ENCODE assay signal across 21 mouse cellular contexts in the genomic region with DNA sequence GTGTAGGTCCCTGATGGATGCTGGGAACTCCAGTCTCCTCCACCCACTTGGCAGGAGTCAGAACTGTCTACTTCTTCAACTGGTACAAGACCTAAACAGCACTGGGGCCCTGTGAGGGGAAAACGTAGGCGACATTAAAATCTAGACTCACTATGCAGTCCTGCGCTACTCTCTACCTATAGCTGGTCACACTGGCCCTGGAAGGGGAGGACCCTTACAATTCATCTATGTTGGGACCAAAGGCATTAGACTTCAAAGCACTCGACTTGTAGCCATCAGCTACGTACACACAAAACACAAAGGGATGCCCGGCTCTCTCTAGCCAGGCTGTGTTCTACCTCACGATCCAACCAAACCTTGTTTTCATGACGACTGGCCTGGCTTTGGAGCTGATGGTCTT.
DNase-seq lines count a peak whose midpoint lies in the region; ATAC-seq lines count a peak whose summit lies in the region.
"Had no signal": no experiment of that assay in that cellular context is flagged by ENCODE, and none has a peak within 500 bp of the region (broad histone marks: within the 10 kb centered on the region; RNA-seq: fewer than 3 reads in every experiment).

No protein-coding gene starts in this region.

- H3K36me3 ChIP-seq in hindbrain, embryonic 11.5 days (ENCODE audit: control insufficient read depth, insufficient read depth, low read length) = peaks cover 24% of the 10 kb centered on the region
- H3K36me3 ChIP-seq in hindbrain, embryonic 16.5 days (ENCODE audit: control insufficient read depth, insufficient read depth, low read length) = no peaks in the 10 kb centered on the region; the same call in 1 of the 2 replicates
- H3K36me3 ChIP-seq in midbrain, embryonic 12.5 days = peaks cover 72% of the 10 kb centered on the region
- no peaks in the 10 kb centered on the region for H3K36me3 ChIP-seq in midbrain, embryonic 16.5 days (ENCODE audit: control insufficient read depth, insufficient read depth, low read length)
- H3K36me3 ChIP-seq: G1E had no signal

- DNase-seq in cerebellum, adult 9-11 months = peak; percentile 17
- DNase-seq in cerebellum, postnatal 4 days (ENCODE audit: low spot score in 2 of 2) = no peak
- no peak for DNase-seq in hindbrain, embryonic 11.5 days (ENCODE audit: low spot score)
- DNase-seq in urinary bladder, postnatal 36 days (ENCODE audit: low spot score in 2 of 2) = no peak
- DNase-seq: adrenal gland, postnatal 10 days; kidney, postnatal 4 days; layer of hippocampus, adult 9-11 months; lung, postnatal 36 days; right cerebral cortex, postnatal 14 days; spleen, adult 18-20 months; thymus, postnatal 25 days had no signal

- 82% methylated on average over 8 of the region's 8 CpGs for WGBS in hindbrain, embryonic 11.5 days
- WGBS in hindbrain, embryonic 16.5 days = 75% methylated on average over 8 of the region's 8 CpGs
- WGBS in midbrain, embryonic 12.5 days = 71% methylated on average over 8 of the region's 8 CpGs
- WGBS in midbrain, embryonic 16.5 days = 70% methylated on average over 8 of the region's 8 CpGs

- no peaks in the 10 kb centered on the region for H3K4me1 ChIP-seq in hindbrain, embryonic 11.5 days (replicated peaks; ENCODE audit: control insufficient read depth, insufficient read depth, low read length)
- peaks cover 6% of the 10 kb centered on the region; the same call in 1 of the 2 replicates for H3K4me1 ChIP-seq in hindbrain, embryonic 16.5 days (ENCODE audit: control insufficient read depth, insufficient read depth, low read depth, low read length)
- H3K4me1 ChIP-seq in midbrain, embryonic 12.5 days = peaks cover 19% of the 10 kb centered on the region
- peaks cover 3% of the 10 kb centered on the region for H3K4me1 ChIP-seq in midbrain, embryonic 16.5 days (ENCODE audit: control insufficient read depth, insufficient read depth, low read length)
- H3K4me1 ChIP-seq: heart, embryonic 10.5 days had no signal

- ATAC-seq in hindbrain, embryonic 11.5 days (ENCODE audit: low FRiP score) = 0 out of 2 replicates have a peak, but pooled peaks have one; percentile 1
- ATAC-seq in hindbrain, embryonic 16.5 days = no peak
- no peak for ATAC-seq in midbrain, embryonic 12.5 days (ENCODE audit: low FRiP score, low read depth)
- ATAC-seq in midbrain, embryonic 16.5 days = no peak
- ATAC-seq: activated CD4-positive, CD25-positive, alpha-beta regulatory T cell, adult 4 months; intestine, postnatal 0 days had no signal

- H3K4me3 ChIP-seq in hindbrain, embryonic 11.5 days (ENCODE audit: low read depth, low read length) = no peak overlapping the region
- H3K4me3 ChIP-seq in hindbrain, embryonic 16.5 days (ENCODE audit: low read length) = no peak overlapping the region
- H3K4me3 ChIP-seq in midbrain, embryonic 12.5 days = no peak overlapping the region
- no peak overlapping the region for H3K4me3 ChIP-seq in midbrain, embryonic 16.5 days (ENCODE audit: low read depth, low read length)
- H3K4me3 ChIP-seq: heart, embryonic 10.5 days; hindbrain, embryonic 15.5 days; kidney, embryonic 15.5 days; neural tube, embryonic 15.5 days had no signal

- H3K27ac ChIP-seq in hindbrain, embryonic 11.5 days (ENCODE audit: low read depth, low read length) = 0 out of 2 replicates have a peak overlapping the region, but pooled peaks have one; percentile 24
- no peak overlapping the region; the same call in 1 of the 2 replicates for H3K27ac ChIP-seq in hindbrain, embryonic 16.5 days (ENCODE audit: low read depth, low read length)
- peak overlapping the region; percentile 58 for H3K27ac ChIP-seq in midbrain, embryonic 12.5 days (replicated peaks)
- no peak overlapping the region for H3K27ac ChIP-seq in midbrain, embryonic 16.5 days (ENCODE audit: low read length)
- H3K27ac ChIP-seq: heart, embryonic 10.5 days; hindbrain, embryonic 15.5 days; kidney, embryonic 15.5 days; neural tube, embryonic 15.5 days had no signal

- no peak overlapping the region for H3K4me2 ChIP-seq in hindbrain, embryonic 11.5 days (replicated peaks; ENCODE audit: low read depth, low read length)
- no peak overlapping the region for H3K4me2 ChIP-seq in hindbrain, embryonic 16.5 days (ENCODE audit: low read length)
- H3K4me2 ChIP-seq in midbrain, embryonic 12.5 days (replicated peaks) = no peak overlapping the region
- no peak overlapping the region for H3K4me2 ChIP-seq in midbrain, embryonic 16.5 days (ENCODE audit: low read length)
- H3K4me2 ChIP-seq: hindbrain, embryonic 15.5 days; kidney, embryonic 15.5 days; neural tube, embryonic 15.5 days had no signal

- H3K9me3 ChIP-seq in hindbrain, embryonic 11.5 days (ENCODE audit: control insufficient read depth, low read length) = no peaks in the 10 kb centered on the region
- H3K9me3 ChIP-seq in hindbrain, embryonic 16.5 days (ENCODE audit: control insufficient read depth, low read length) = no peaks in the 10 kb centered on the region
- no peaks in the 10 kb centered on the region for H3K9me3 ChIP-seq in midbrain, embryonic 12.5 days
- H3K9me3 ChIP-seq in midbrain, embryonic 16.5 days (replicated peaks; ENCODE audit: control insufficient read depth, low read length, poor library complexity, severe bottlenecking) = no peaks in the 10 kb centered on the region
- H3K9me3 ChIP-seq: G1E; heart, embryonic 10.5 days; hindbrain, embryonic 15.5 days; kidney, embryonic 15.5 days; neural tube, embryonic 15.5 days had no signal

- H3K27me3 ChIP-seq in hindbrain, embryonic 11.5 days (ENCODE audit: control insufficient read depth, insufficient read depth, low read length) = no peaks in the 10 kb centered on the region
- H3K27me3 ChIP-seq in hindbrain, embryonic 16.5 days (replicated peaks; ENCODE audit: control insufficient read depth, insufficient read depth, low read length) = no peaks in the 10 kb centered on the region; the same call in 1 of the 2 replicates
- no peaks in the 10 kb centered on the region for H3K27me3 ChIP-seq in midbrain, embryonic 12.5 days
- H3K27me3 ChIP-seq in midbrain, embryonic 16.5 days (ENCODE audit: control insufficient read depth, insufficient read depth, low read depth, low read length) = no peaks in the 10 kb centered on the region
- H3K27me3 ChIP-seq: hindbrain, embryonic 15.5 days; kidney, embryonic 15.5 days; neural tube, embryonic 15.5 days had no signal

- H3K9ac ChIP-seq in hindbrain, embryonic 11.5 days (ENCODE audit: low read depth, low read length) = no peak overlapping the region
- no peak overlapping the region for H3K9ac ChIP-seq in hindbrain, embryonic 16.5 days (ENCODE audit: low read depth, low read length)
- H3K9ac ChIP-seq in midbrain, embryonic 12.5 days (replicated peaks) = no peak overlapping the region
- H3K9ac ChIP-seq in midbrain, embryonic 16.5 days (ENCODE audit: low read depth, low read length) = no peak overlapping the region
- H3K9ac ChIP-seq: hindbrain, embryonic 15.5 days; kidney, embryonic 15.5 days; neural tube, embryonic 15.5 days had no signal

Comparison
In these comparisons a context has a peak if more than half of its experiments do, and no peak if none do; other contexts are left out.
1. H3K27ac ChIP-seq: peak in hindbrain, embryonic 11.5 days (single experiment) and midbrain, embryonic 12.5 days (single experiment); none in hindbrain, embryonic 16.5 days (single experiment) and midbrain, embryonic 16.5 days (single experiment).